Mouse (Mus musculus): ENCODE data around the gene Hes2. TPM values are rescaled to one million over a fixed set of nuclear protein-coding genes. Genes with fewer than 3 reads are reported as not detected.

Gene Hes2
- not detected in 2 replicates for total RNA-seq (2023)

DNA sequence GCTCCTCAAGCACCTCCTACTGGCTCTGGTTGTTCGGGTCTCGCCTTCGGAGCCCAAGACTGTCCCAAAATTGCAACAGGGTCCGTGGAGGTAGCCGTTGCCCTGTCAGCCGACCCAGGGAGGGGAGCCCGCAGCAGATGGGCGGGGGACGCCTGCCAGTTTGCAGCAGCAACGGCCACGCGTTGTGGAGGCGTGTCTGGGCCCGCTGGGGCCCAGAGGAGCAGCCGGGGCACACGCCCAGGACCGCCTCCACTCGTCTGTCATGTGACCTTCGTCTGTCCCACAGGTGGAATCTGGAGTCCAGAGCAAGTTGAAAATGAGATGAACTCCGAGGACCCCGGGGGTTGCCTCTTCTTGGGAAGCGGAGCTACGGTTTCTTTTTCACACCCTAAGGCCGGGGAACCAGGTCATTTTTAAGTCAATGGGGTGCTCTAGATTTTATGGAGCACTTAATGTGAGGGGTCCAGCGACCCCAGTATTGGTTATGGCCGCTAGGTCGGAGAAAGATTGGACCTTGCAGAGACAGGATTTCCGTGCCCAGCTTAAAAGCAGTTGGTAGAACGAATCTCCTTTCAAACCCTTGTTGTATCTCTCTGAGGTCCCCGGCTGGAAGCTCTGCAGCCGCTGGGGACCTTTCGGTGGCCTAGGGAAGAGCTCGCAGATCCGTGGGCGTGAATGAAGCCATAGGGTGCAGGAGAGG is at the start of gene Hes2:
Gene Hes2 (plus strand): TSS at position 283 of the 700 bp plus-strand sequence.

DNA sequence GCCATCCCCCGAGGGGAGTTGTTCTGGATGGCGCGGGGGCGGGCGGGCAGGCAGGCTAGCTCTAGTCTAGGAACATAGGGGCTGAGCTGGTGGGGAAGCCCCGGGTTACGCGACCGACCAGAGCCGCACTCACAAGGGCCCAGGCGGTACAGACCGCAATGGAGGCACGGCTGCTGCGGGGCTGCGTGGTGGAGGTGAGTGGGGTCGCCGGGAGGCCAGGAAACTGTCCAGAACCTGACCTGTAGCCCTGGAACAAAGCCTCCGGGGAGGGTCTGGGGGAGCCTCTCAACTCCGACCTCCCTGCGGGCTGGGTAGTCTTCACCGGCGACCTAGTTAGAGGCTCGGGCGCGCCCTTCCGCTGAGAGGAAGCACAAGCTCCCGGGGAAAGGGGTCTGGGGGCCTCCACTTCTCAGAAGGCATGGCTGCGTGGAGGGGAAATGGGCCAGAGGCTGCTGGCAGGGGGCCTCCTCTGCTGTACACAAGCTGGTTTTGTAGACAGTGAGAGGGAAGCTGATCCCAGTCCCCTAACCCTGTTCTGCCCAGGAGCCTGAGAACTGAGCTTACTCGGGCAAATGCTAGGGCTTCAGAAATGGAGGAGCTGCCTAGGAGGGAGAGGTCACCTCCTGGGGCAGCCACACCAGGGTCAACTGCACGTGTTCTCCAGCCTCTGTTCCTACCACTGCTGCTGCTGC is 42.6 kb upstream of the Hes2 start, which contains the start of gene Tnfrsf25:
Gene Tnfrsf25 (plus strand): TSS at position 14 of the 692 bp plus-strand sequence.

DNA sequence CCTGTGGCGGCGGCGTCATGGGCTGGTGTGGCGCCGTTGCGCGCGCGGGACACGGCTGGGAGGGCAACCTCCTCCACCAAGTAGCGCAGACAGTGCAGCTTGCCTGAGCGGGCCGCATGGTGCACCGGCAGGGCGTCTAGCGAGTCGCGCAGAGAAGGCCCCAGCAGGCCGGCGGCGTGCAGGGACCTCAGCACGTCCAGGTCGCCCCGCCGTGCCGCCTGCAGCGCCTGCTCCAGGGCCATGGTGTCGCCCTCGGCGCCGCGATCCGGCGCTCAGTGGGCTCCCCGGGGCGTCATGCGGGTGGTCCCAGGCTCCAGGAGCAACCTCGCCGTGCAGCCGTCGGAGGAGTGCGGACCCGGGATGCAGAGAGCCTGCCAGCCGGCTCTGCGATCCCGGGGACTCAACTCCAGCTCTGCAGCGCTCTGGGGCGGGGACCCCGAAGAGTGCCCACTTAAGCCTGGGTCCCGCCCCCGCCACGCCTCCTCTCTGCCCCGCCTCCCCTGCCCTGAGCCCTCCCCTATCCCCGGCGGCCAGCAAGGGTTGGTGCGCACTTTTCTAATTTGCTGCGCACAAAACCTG is 6.6 kb upstream of the Hes2 start, which contains the start of gene Espn:
Gene Espn (minus strand): TSS at position 406 of the 579 bp plus-strand sequence.

DNA sequence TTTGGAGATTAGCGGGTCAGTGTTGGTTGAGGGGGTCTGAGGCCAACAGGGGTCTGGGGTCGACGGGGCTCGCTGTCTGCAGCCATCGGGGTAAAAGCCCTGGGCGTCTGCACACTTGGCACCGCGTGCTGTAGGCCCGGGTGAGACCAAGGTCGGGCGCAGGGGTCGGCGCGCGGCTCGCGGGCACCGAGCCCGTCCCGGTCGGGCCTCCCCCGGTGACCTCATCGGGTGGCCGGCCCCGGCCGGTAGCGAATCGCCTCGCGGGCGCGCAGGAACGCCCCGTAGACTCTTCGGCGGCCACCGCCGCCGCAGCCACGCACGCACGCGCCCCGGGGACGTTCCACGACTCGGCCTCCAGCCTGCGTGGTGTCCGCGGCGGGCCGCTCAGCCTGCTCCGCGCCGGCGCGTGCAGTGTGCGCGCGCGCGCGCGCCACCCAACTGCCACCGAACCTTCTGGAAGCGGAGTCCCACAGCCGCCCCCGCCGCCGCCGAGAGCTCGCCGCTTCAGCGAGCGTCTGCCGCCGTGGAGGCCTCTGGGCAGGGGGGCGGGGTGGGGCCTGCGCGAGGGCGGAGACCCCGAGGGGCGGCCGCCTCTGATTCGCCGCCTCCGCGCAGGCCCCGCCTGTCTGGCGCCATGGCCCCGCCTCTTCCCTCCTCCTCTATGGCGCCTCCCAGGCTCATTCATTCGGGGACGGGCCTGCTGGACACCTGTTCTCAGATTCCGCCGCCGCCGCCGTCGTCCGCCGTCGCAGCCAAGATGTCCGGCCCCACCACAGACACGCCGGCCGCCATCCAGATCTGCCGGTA is 19.1 kb downstream of the Hes2 start, which contains the start of gene Acot7:
Gene Acot7 (plus strand): TSS at position 598 of the 807 bp plus-strand sequence.

Other genes starting within 250 kb of the Hes2 start
- gene Dnajc11, start 225.2 kb upstream of the Hes2 start, total RNA-seq (2023): 18.0 and 22.3 TPM in 2 replicates
- 13.5 and 16.7 TPM in 2 replicates for gene Thap3, start 169.9 kb upstream of the Hes2 start, total RNA-seq (2023)
- 4.0 and 5.2 TPM in 2 replicates for gene Phf13, start 162.6 kb upstream of the Hes2 start, total RNA-seq (2023)
- gene Klhl21, start 150.1 kb upstream of the Hes2 start, total RNA-seq (2023): 9.0 and 12.1 TPM in 2 replicates
- 10.2 and 11.7 TPM in 2 replicates for gene Zbtb48, start 131.2 kb upstream of the Hes2 start, total RNA-seq (2023)
- 0.18 and 0.54 TPM in 2 replicates for gene Tas1r1, start 120.3 kb upstream of the Hes2 start, total RNA-seq (2023)
- gene Nol9, start 119.5 kb upstream of the Hes2 start, total RNA-seq (2023): 10.0 and 13.9 TPM in 2 replicates
- gene Plekhg5, start 86.4 kb upstream of the Hes2 start, total RNA-seq (2023): 2.5 and 3.6 TPM in 2 replicates
- not detected in 2 replicates for gene Tnfrsf25, start 42.9 kb upstream of the Hes2 start, total RNA-seq (2023)
- gene Espn, start 6.5 kb upstream of the Hes2 start, total RNA-seq (2023): 0.32 and 0.43 TPM in 2 replicates
- 25.5 and 29.0 TPM in 2 replicates for gene Acot7, start 19.3 kb downstream of the Hes2 start, total RNA-seq (2023)
- 0.64 and 0.66 TPM in 2 replicates for gene Gpr153, start 115.4 kb downstream of the Hes2 start, total RNA-seq (2023)
- gene Hes3, start 132.8 kb downstream of the Hes2 start, total RNA-seq (2023): not detected in 2 replicates
- 12.9 and 14.9 TPM in 2 replicates for gene Icmt, start 138.4 kb downstream of the Hes2 start, total RNA-seq (2023)
- not detected in 2 replicates for gene Rnf207, start 160.1 kb downstream of the Hes2 start, total RNA-seq (2023)
- gene Rpl22, start 166.9 kb downstream of the Hes2 start, total RNA-seq (2023): 214 and 227 TPM in 2 replicates
- 0.07 TPM in 1 of 2 replicates, not detected in the other for gene Chd5, start 179.8 kb downstream of the Hes2 start, total RNA-seq (2023)

All from neutrophil, adult 65 days (primary cell).